Mouse (Mus musculus) thymus, postnatal 10 days (tissue): Measurements from ENCODE around the gene Scgb2b3.

Experiments
- DNase-seq, 2 experiments: peaks; one replicate each; pipeline ENCODE4 v3.0.0; 2021; ENCODE audit warnings: low spot score in 2 of 2

Scgb2b3 gene

DNA sequence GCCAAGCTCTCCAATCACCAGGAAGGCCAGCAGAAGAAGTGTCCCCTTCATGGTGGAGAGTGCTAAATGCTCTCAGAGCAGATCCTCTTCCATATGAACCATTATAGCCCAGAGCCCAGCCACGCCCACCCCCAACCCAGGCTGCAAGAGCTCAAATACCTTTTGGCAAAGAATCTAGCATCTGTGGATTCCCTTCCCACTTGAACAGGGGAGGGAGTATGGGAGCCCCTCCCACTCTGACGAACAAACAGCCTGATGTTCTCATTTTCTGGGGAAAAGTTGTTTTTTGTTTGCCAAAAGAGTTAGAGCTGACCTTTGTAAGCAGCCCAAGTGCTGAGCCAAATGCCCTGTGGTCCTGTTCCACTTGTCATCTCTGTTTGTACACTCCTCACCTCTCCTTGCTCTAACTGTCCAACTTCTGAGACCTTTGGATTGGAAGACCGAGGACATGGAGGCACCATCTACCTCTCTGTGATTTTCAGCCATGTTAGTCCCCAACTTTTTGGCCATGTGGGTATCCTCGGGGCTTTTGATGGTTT, at the start of gene Scgb2b3:
Gene Scgb2b3, minus strand, starts transcription at position 51 of the 539 bp plus-strand sequence.
- no peak for DNase-seq

DNA sequence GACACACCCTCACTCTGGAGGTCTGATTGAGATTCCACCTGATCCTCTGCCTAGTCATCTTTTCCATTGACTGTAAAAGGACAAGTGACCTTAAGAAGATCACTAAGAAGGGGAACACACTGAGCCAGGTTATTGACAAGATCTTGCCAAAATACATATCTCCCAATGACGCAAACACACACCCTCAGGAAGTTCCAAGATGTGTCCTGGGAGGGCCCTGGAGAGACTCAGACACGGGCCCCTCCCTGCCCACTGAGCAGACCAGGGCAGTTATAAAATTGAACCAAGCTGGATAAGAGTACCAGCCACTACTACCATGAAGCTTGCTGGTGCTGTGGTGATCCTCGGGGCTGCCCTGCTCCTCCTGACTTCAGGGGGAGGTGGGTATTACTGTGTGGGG, 13.4 kb upstream of the Scgb2b3 start, which contains the start of gene Scgb1b3:
Gene Scgb1b3, plus strand, starts transcription at position 301 of the 400 bp plus-strand sequence.
- DNase-seq, result no peak
